Mouse (Mus musculus): ENCODE results near the gene Kcnd2. TPM values are rescaled to one million over a fixed set of nuclear protein-coding genes. Genes with fewer than 3 reads are reported as not detected.
A peak's percentile ranks its signal among the peaks of the same experiment; 100 is the strongest.

The Kcnd2 gene
- polyA plus RNA-seq, 1 experiment from 2014 or later, result 8.6 TPM

GRCm38 (mm10) chr6:21259031-21259430 lies 43.7 kb downstream of the Kcnd2 start:
- H3K9me3 ChIP-seq (replicated peaks; ENCODE audit: control insufficient read depth, low read length), result no peaks in the 10 kb centered on the region
- no peaks in the 10 kb centered on the region for H3K27me3 ChIP-seq (replicated peaks; ENCODE audit: control insufficient read depth, insufficient read depth, low read length)
- no peak overlapping the region for H3K4me3 ChIP-seq (ENCODE audit: low read depth, low read length)
- no peak overlapping the region for H3K27ac ChIP-seq (ENCODE audit: low read depth, low read length)
- ATAC-seq (no peak), DNase-seq (ENCODE audit: low spot score) (no peak)
- 83% methylated on average over 5 of the region's 5 CpGs for WGBS
- H3K9ac ChIP-seq (ENCODE audit: low read length), result no peak overlapping the region
- H3K4me1 ChIP-seq (ENCODE audit: control insufficient read depth, insufficient read depth, low read length), result no peaks in the 10 kb centered on the region
- no peaks in the 10 kb centered on the region for H3K36me3 ChIP-seq (ENCODE audit: control insufficient read depth, insufficient read depth, low read length)
- no peak overlapping the region for H3K4me2 ChIP-seq (ENCODE audit: low read length)

- Histone ChIP-seq H3K4me3 (ENCODE audit: low read depth, low read length) (no peak overlapping the region), H3K9me3 (replicated peaks; ENCODE audit: control insufficient read depth, low read length) (no peaks in the 10 kb centered on the region), H3K36me3 (ENCODE audit: control insufficient read depth, insufficient read depth, low read length) (no peaks in the 10 kb centered on the region), H3K4me2 (ENCODE audit: low read length) (no peak overlapping the region), H3K27me3 (replicated peaks; ENCODE audit: control insufficient read depth, insufficient read depth, low read length) (no peaks in the 10 kb centered on the region), H3K4me1 (ENCODE audit: control insufficient read depth, insufficient read depth, low read length) (no peaks in the 10 kb centered on the region), H3K9ac (ENCODE audit: low read length) (no peak overlapping the region), H3K27ac (ENCODE audit: low read depth, low read length) (no peak overlapping the region)
- no peak for ATAC-seq
- no peak for DNase-seq (ENCODE audit: low spot score)
- 29% methylated on average over 2 of the region's 2 CpGs for WGBS
Observed at GRCm38 (mm10) chr6:21267897-21268296, 52.6 kb downstream of the Kcnd2 start.

- H3K9me3 ChIP-seq (replicated peaks; ENCODE audit: control insufficient read depth, low read length), result no peaks in the 10 kb centered on the region
- H3K4me3 ChIP-seq (ENCODE audit: low read depth, low read length), result no peak overlapping the region
- ATAC-seq (peak; percentile 42; the same call in 1 of the 2 replicates), DNase-seq (ENCODE audit: low spot score) (peak; percentile 23)
- no peaks in the 10 kb centered on the region for H3K36me3 ChIP-seq (ENCODE audit: control insufficient read depth, insufficient read depth, low read length)
- 7% methylated on average over 6 of the region's 6 CpGs for WGBS
- no peak overlapping the region for H3K27ac ChIP-seq (ENCODE audit: low read depth, low read length)
- no peak overlapping the region for H3K4me2 ChIP-seq (ENCODE audit: low read length)
- no peaks in the 10 kb centered on the region for H3K27me3 ChIP-seq (replicated peaks; ENCODE audit: control insufficient read depth, insufficient read depth, low read length)
- 0 out of 2 replicates have a peak, but pooled peaks cover 3% of the 10 kb centered on the region for H3K4me1 ChIP-seq (ENCODE audit: control insufficient read depth, insufficient read depth, low read length)
- no peak overlapping the region for H3K9ac ChIP-seq (ENCODE audit: low read length)
Observed at GRCm38 (mm10) chr6:21277343-21277933, 62.1 kb downstream of the Kcnd2 start.

- H3K4me1 ChIP-seq (ENCODE audit: control insufficient read depth, insufficient read depth, low read length), result no peaks in the 10 kb centered on the region
- H3K9me3 ChIP-seq (replicated peaks; ENCODE audit: control insufficient read depth, low read length), result no peaks in the 10 kb centered on the region
- no peak overlapping the region for H3K4me3 ChIP-seq (ENCODE audit: low read depth, low read length)
- no peak for DNase-seq (ENCODE audit: low spot score)
- no peaks in the 10 kb centered on the region for H3K36me3 ChIP-seq (ENCODE audit: control insufficient read depth, insufficient read depth, low read length)
- no peaks in the 10 kb centered on the region for H3K27me3 ChIP-seq (replicated peaks; ENCODE audit: control insufficient read depth, insufficient read depth, low read length)
- no peak overlapping the region for H3K4me2 ChIP-seq (ENCODE audit: low read length)
- WGBS, result 89% methylated on average over 4 of the region's 4 CpGs
- no peak for ATAC-seq
- H3K9ac ChIP-seq (ENCODE audit: low read length), result no peak overlapping the region
- H3K27ac ChIP-seq (ENCODE audit: low read depth, low read length), result no peak overlapping the region
Observed at GRCm38 (mm10) chr6:21304943-21305342, 89.6 kb downstream of the Kcnd2 start.

GRCm38 (mm10) chr6:21310159-21310558 lies 94.9 kb downstream of the Kcnd2 start:
- ATAC-seq, result peak; percentile 29; the same call in 1 of the 2 replicates

GRCm38 (mm10) chr6:21321407-21321806 lies 106.1 kb downstream of the Kcnd2 start:
- H3K9ac ChIP-seq (ENCODE audit: low read length), result no peak overlapping the region
- no peak overlapping the region for H3K27ac ChIP-seq (ENCODE audit: low read depth, low read length)
- DNase-seq (ENCODE audit: low spot score), result no peak
- ATAC-seq, result no peak
- no peaks in the 10 kb centered on the region for H3K36me3 ChIP-seq (ENCODE audit: control insufficient read depth, insufficient read depth, low read length)
- no peak overlapping the region for H3K4me2 ChIP-seq (ENCODE audit: low read length)
- 72% methylated on average over 6 of the region's 6 CpGs for WGBS
- H3K9me3 ChIP-seq (replicated peaks; ENCODE audit: control insufficient read depth, low read length), result no peaks in the 10 kb centered on the region
- no peak overlapping the region for H3K4me3 ChIP-seq (ENCODE audit: low read depth, low read length)
- H3K27me3 ChIP-seq (replicated peaks; ENCODE audit: control insufficient read depth, insufficient read depth, low read length), result no peaks in the 10 kb centered on the region
- peaks cover 4% of the 10 kb centered on the region; the same call in 1 of the 2 replicates for H3K4me1 ChIP-seq (ENCODE audit: control insufficient read depth, insufficient read depth, low read length)

More at GRCm38 (mm10) chr6:21310159-21310558, 94.9 kb downstream of the Kcnd2 start:
- no peaks in the 10 kb centered on the region for H3K4me1 ChIP-seq (ENCODE audit: control insufficient read depth, insufficient read depth, low read length)
- H3K9me3 ChIP-seq (replicated peaks; ENCODE audit: control insufficient read depth, low read length), result no peaks in the 10 kb centered on the region
- no peaks in the 10 kb centered on the region for H3K27me3 ChIP-seq (replicated peaks; ENCODE audit: control insufficient read depth, insufficient read depth, low read length)
- no peak overlapping the region for H3K4me2 ChIP-seq (ENCODE audit: low read length)
- no peak overlapping the region for H3K9ac ChIP-seq (ENCODE audit: low read length)
- H3K27ac ChIP-seq (ENCODE audit: low read depth, low read length), result no peak overlapping the region
- peak; percentile 23 for DNase-seq (ENCODE audit: low spot score)
- 20% methylated on average over 3 of the region's 3 CpGs for WGBS
- H3K4me3 ChIP-seq (ENCODE audit: low read depth, low read length), result no peak overlapping the region
- H3K36me3 ChIP-seq (ENCODE audit: control insufficient read depth, insufficient read depth, low read length), result no peaks in the 10 kb centered on the region

- Histone ChIP-seq H3K27me3 (replicated peaks; ENCODE audit: control insufficient read depth, insufficient read depth, low read length) (no peaks in the 10 kb centered on the region), H3K4me1 (ENCODE audit: control insufficient read depth, insufficient read depth, low read length) (peaks cover 11% of the 10 kb centered on the region), H3K27ac (ENCODE audit: low read depth, low read length) (no peak overlapping the region), H3K4me3 (ENCODE audit: low read depth, low read length) (no peak overlapping the region), H3K9me3 (replicated peaks; ENCODE audit: control insufficient read depth, low read length) (no peaks in the 10 kb centered on the region), H3K36me3 (ENCODE audit: control insufficient read depth, insufficient read depth, low read length) (no peaks in the 10 kb centered on the region), H3K4me2 (ENCODE audit: low read length) (no peak overlapping the region), H3K9ac (ENCODE audit: low read length) (no peak overlapping the region)
- DNase-seq (ENCODE audit: low spot score) (no peak), ATAC-seq (no peak)
- WGBS, result 84% methylated on average over 4 of the region's 4 CpGs
Observed at GRCm38 (mm10) chr6:21322211-21322610, 106.9 kb downstream of the Kcnd2 start.

GRCm38 (mm10) chr6:21325251-21325650 lies 109.9 kb downstream of the Kcnd2 start:
- H3K4me2 ChIP-seq (ENCODE audit: low read length), result no peak overlapping the region
- peak; percentile 76 for DNase-seq (ENCODE audit: low spot score)
- no peaks in the 10 kb centered on the region for H3K27me3 ChIP-seq (replicated peaks; ENCODE audit: control insufficient read depth, insufficient read depth, low read length)

GRCm38 (mm10) chr6:21327081-21327737 lies 111.9 kb downstream of the Kcnd2 start:
- H3K4me3 ChIP-seq (ENCODE audit: low read depth, low read length), result no peak overlapping the region
- H3K9ac ChIP-seq (ENCODE audit: low read length), result no peak overlapping the region
- H3K4me1 ChIP-seq (ENCODE audit: control insufficient read depth, insufficient read depth, low read length), result peaks cover 11% of the 10 kb centered on the region
- DNase-seq (ENCODE audit: low spot score) (peak; percentile 41), ATAC-seq (no peak; the same call in 1 of the 2 replicates)
- H3K9me3 ChIP-seq (replicated peaks; ENCODE audit: control insufficient read depth, low read length), result no peaks in the 10 kb centered on the region
- no peak overlapping the region for H3K4me2 ChIP-seq (ENCODE audit: low read length)
- H3K36me3 ChIP-seq (ENCODE audit: control insufficient read depth, insufficient read depth, low read length), result no peaks in the 10 kb centered on the region
- H3K27me3 ChIP-seq (replicated peaks; ENCODE audit: control insufficient read depth, insufficient read depth, low read length), result no peaks in the 10 kb centered on the region
- H3K27ac ChIP-seq (ENCODE audit: low read depth, low read length), result no peak overlapping the region
- WGBS, result 36% methylated on average over 4 of the region's 4 CpGs

More at GRCm38 (mm10) chr6:21325251-21325650, 109.9 kb downstream of the Kcnd2 start:
- no peaks in the 10 kb centered on the region for H3K9me3 ChIP-seq (replicated peaks; ENCODE audit: control insufficient read depth, low read length)
- H3K4me1 ChIP-seq (ENCODE audit: control insufficient read depth, insufficient read depth, low read length), result peaks cover 11% of the 10 kb centered on the region
- H3K27ac ChIP-seq (ENCODE audit: low read depth, low read length), result no peak overlapping the region; the same call in 1 of the 2 replicates
- H3K9ac ChIP-seq (ENCODE audit: low read length), result no peak overlapping the region
- WGBS, result 4% methylated on average over 1 of the region's 1 CpGs
- H3K4me3 ChIP-seq (ENCODE audit: low read depth, low read length), result no peak overlapping the region
- peak; percentile 88 for ATAC-seq
- no peaks in the 10 kb centered on the region for H3K36me3 ChIP-seq (ENCODE audit: control insufficient read depth, insufficient read depth, low read length)

Data from forebrain, embryonic 14.5 days (tissue).